Mouse (Mus musculus) layer of hippocampus, postnatal 36 days (tissue): ENCODE results near the gene Ranbp2. TPM values are rescaled to one million over a fixed set of nuclear protein-coding genes. Genes with fewer than 3 reads are reported as not detected.
"Not testable (repeated sequence)": the region's sequence is repeated elsewhere in the genome, so short reads cannot be mapped to it uniquely, and the experiment has no call there.

Source experiments
- DNase-seq, 2 experiments: peaks; one replicate each; pipeline ENCODE4 v3.0.0; 2022
- total RNA-seq, 2 experiments: library from RNA; stranded (reverse); gene quantifications; 2 replicates each; pipeline ENCODE4 v1.2.3; 2021

Ranbp2 gene
- total RNA-seq, 2 experiments from 2014 or later = 79.7 to 81.9 TPM

- peak; percentile 91 to 94 for DNase-seq
These were observed 50.9 kb downstream of the Ranbp2 start, which contains the start of gene Ccdc138 for GRCm38 (mm10) chr10:58497320-58498284. Ccdc138 (plus strand) TSS chr10:58497948.

DNA sequence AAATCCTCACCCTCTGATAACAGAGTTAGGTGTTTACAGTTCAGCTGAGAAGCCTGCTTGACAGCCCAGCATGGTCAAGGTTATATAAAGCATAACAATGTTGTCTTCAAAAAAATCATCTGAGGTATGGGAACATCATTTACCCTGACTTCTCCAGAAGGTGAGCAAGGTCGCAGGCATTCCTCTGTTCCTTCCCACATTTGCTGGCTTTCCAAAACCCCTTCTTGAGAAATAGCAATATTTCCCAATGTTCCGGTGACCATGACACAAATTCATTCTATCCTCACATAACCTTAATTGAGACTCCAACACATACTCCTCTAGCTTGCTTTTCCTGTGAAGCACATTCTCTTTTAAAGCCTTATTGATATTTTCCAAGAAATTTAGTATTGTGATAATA is 51.8 kb downstream of the Ranbp2 start:
- no peak for DNase-seq

- no peak for DNase-seq
These were observed 82.6 kb downstream of the Ranbp2 start for GRCm38 (mm10) chr10:58529358-58529757.

GRCm38 (mm10) chr10:58530896-58531790 is 84.4 kb downstream of the Ranbp2 start:
- no peak for DNase-seq

DNA sequence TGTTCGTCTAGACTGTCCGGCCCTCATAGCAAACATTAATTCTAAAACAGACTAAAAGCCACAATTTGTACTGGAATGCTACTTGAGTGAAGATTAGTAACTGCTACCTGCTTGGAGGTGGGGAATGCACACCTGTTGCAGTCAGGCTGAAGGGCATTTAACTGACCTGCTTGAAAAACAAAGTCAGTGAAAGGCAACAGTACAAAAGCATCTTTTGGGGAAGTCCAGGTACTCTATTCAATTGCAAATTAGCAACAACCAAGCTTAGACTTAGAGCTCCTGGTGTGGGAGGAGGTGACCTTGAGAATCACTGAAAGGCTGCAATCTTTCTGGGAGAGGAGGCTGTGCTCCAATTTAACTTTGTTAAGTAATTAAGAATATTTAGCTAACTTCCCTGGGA is 85.5 kb downstream of the Ranbp2 start:
- DNase-seq = no peak

DNA sequence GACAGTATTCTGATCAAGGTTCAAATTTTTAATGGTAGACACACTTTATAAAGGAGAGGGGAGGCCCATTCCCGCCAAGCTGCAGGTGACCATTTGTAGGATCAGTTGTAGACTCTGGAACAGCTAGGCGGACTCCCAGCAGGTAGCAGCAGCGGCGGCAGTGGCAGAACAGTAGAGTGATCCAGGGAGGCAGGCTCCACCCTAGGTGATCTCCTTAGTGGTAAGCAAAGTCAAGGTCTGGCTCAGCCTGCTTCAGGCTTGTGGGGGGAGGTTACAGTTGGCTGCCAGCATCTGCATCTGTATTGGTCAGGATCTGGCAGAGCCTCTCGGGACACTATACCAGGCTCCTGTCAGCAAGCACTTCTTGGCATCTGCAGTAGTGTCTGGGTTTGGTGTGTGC is 89.6 kb downstream of the Ranbp2 start:
- not testable (repeated sequence) for DNase-seq

- DNase-seq = no peak
These were observed 93.9 kb downstream of the Ranbp2 start for GRCm38 (mm10) chr10:58540613-58541012.

Other genes starting within 250 kb of the Ranbp2 start
- not detected for gene AW822073, start 222.0 kb upstream of the Ranbp2 start, total RNA-seq
- not detected for gene Duxf3, start 214.2 kb upstream of the Ranbp2 start, total RNA-seq
- not detected for gene Gm4981, start 210.2 kb upstream of the Ranbp2 start, total RNA-seq
- 10 to 100 TPM; 74.7 to 78.0 TPM for gene Gcc2, start 191.4 kb upstream of the Ranbp2 start, total RNA-seq
- 10 to 100 TPM; 23.3 to 24.4 TPM for gene Lims1, start 123.5 kb upstream of the Ranbp2 start, total RNA-seq
- gene Ccdc138, start 51.0 kb downstream of the Ranbp2 start, total RNA-seq = 1 to 10 TPM; 4.3 to 4.4 TPM
- under 1 TPM; 0.20 to 0.30 TPM for gene Edar, start 228.7 kb downstream of the Ranbp2 start, total RNA-seq